Mouse (Mus musculus): Measurements from ENCODE around the gene Klk6. TPM values are rescaled to one million over a fixed set of nuclear protein-coding genes. Genes with fewer than 3 reads are reported as not detected.

Klk6 gene
- polyA plus RNA-seq, 1 experiment from 2014 or later, result not detected

DNA sequence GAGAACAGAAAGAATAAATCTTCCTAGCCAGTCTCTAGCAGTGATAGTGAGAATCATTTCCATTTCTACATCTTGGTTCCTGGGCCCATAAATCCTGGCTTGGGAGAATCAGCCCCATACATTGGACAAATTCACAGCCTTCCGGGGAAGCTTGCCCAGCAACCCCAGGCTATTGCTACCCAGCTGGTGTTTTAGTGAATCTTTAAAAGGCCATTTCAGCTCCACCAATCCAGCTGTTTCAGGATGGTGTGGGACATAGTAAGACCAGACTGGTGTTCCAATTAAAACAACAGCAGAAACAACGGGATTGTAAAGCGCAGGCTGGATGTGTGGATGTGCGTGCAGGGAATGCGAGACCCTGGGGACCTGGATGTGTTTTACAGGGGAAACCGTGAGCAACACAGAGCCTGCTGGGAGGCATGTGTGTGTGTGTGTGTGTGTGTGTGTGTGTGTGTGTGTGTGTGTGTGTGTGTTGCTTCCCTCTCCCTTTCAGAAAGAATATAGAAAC is 50.6 kb downstream of the Klk6 start:
- no peak for DNase-seq
- Histone ChIP-seq H3K4me3 (ENCODE audit: low read depth, low read length) (no peak overlapping the region), H3K9me3 (ENCODE audit: low read depth, low read length) (no peaks in the 10 kb centered on the region), H3K4me1 (ENCODE audit: insufficient read depth) (no peaks in the 10 kb centered on the region), H3K9ac (no peak overlapping the region), H3K27ac (ENCODE audit: low read depth) (no peak overlapping the region), H3K36me3 (ENCODE audit: insufficient read depth) (no peaks in the 10 kb centered on the region), H3K4me2 (no peak overlapping the region), H3K27me3 (ENCODE audit: insufficient read depth, low read length) (no peaks in the 10 kb centered on the region)
- WGBS, result 74% methylated on average over 6 of the region's 6 CpGs
- no peak for ATAC-seq (ENCODE audit: insufficient read depth)
- TF ChIP-seq CTCF (IDR thresholded peaks at IDR 0.05; ENCODE audit: low read depth), result no peak

DNA sequence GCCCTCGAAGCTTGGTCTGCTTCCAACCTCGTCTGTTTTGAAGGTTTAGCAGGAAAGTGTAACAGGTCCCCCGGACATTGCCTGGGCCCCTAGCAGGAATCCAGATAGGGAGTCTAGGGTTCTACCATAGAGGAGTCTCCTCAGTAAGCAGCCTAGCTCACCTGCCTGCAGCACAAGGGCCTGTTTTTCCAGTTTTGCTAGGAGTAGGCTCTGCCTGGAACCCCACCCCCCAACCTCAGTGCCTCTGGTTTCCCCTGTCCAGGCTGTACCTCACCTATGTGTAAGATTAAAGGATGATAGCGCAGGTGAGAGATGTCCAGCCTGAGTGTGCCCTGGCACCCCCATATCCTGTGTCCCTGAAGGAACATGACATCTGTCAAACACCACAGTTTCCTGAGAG is 52.1 kb downstream of the Klk6 start:
- DNase-seq (peak; percentile 39), ATAC-seq (ENCODE audit: insufficient read depth) (peak; percentile 75; the same call in 1 of the 2 replicates)
- Histone ChIP-seq H3K4me2 (no peak overlapping the region), H3K4me3 (ENCODE audit: low read depth, low read length) (no peak overlapping the region), H3K27me3 (ENCODE audit: insufficient read depth, low read length) (no peaks in the 10 kb centered on the region), H3K36me3 (ENCODE audit: insufficient read depth) (no peaks in the 10 kb centered on the region), H3K27ac (ENCODE audit: low read depth) (no peak overlapping the region), H3K9me3 (ENCODE audit: low read depth, low read length) (no peaks in the 10 kb centered on the region), H3K9ac (no peak overlapping the region), H3K4me1 (ENCODE audit: insufficient read depth) (no peaks in the 10 kb centered on the region)
- TF ChIP-seq CTCF (IDR thresholded peaks at IDR 0.05; ENCODE audit: low read depth), result no peak
- 66% methylated on average over 4 of the region's 4 CpGs for WGBS

- DNase-seq, result no peak
- no peaks in the 10 kb centered on the region for H3K4me1 ChIP-seq (ENCODE audit: insufficient read depth)
- H3K4me2 ChIP-seq, result no peak overlapping the region
- H3K9ac ChIP-seq, result no peak overlapping the region
- H3K27me3 ChIP-seq (ENCODE audit: insufficient read depth, low read length), result no peaks in the 10 kb centered on the region
- WGBS, result 39% methylated on average over 1 of the region's 1 CpGs
- no peaks in the 10 kb centered on the region for H3K36me3 ChIP-seq (ENCODE audit: insufficient read depth)
- no peak overlapping the region for H3K4me3 ChIP-seq (ENCODE audit: low read depth, low read length)
- ATAC-seq (ENCODE audit: insufficient read depth), result no peak
- H3K9me3 ChIP-seq (ENCODE audit: low read depth, low read length), result no peaks in the 10 kb centered on the region
- H3K27ac ChIP-seq (ENCODE audit: low read depth), result no peak overlapping the region
- TF ChIP-seq CTCF (IDR thresholded peaks at IDR 0.05; ENCODE audit: low read depth), result no peak
Observed at GRCm38 (mm10) chr7:43878281-43878680, 54.0 kb downstream of the Klk6 start.

GRCm38 (mm10) chr7:43880912-43881311 is 56.6 kb downstream of the Klk6 start, which contains the start of gene Klk4:
Klk4 (plus strand) TSS chr7:43881160.
- no peaks in the 10 kb centered on the region for H3K4me1 ChIP-seq (ENCODE audit: insufficient read depth)
- no peak within 1 kb of the TSS for H3K27ac ChIP-seq (ENCODE audit: low read depth)
- H3K9me3 ChIP-seq (ENCODE audit: low read depth, low read length), result no peaks in the 10 kb centered on the region
- ATAC-seq (ENCODE audit: insufficient read depth) (no peak), DNase-seq (no peak)
- TF ChIP-seq CTCF (IDR thresholded peaks at IDR 0.05; ENCODE audit: low read depth), result no peak
- no peaks in the 10 kb centered on the region for H3K27me3 ChIP-seq (ENCODE audit: insufficient read depth, low read length)
- no peak within 1 kb of the TSS for H3K4me2 ChIP-seq
- no peak within 1 kb of the TSS for H3K4me3 ChIP-seq (ENCODE audit: low read depth, low read length)
- WGBS, result 8% methylated on average over 3 of the region's 3 CpGs
- H3K36me3 ChIP-seq (ENCODE audit: insufficient read depth), result no peaks in the 10 kb centered on the region
- H3K9ac ChIP-seq, result no peak within 1 kb of the TSS

Other genes with a start within 250 kb of the Klk6 start
- 14.6 and 15.1 TPM in 2 replicates for gene Zfp719, start 244.9 kb upstream of the Klk6 start, polyA plus RNA-seq (2014; fragmentation: Nextera tagmentation; extraction: Ambion mirVana)
- 0.23 and 0.33 TPM in 2 replicates for gene Zfp819, start 217.3 kb upstream of the Klk6 start, polyA plus RNA-seq (2014; fragmentation: Nextera tagmentation; extraction: Ambion mirVana)
- gene Ceacam18, start 189.8 kb upstream of the Klk6 start, polyA plus RNA-seq (2014; fragmentation: Nextera tagmentation; extraction: Ambion mirVana), result not detected in 2 replicates
- 0.62 and 1.1 TPM in 2 replicates for gene Siglece, start 164.3 kb upstream of the Klk6 start, polyA plus RNA-seq (2014; fragmentation: Nextera tagmentation; extraction: Ambion mirVana)
- 10.8 TPM in 2 replicates for gene Ctu1, start 152.5 kb upstream of the Klk6 start, polyA plus RNA-seq (2014; fragmentation: Nextera tagmentation; extraction: Ambion mirVana)
- gene Klk14, start 134.1 kb upstream of the Klk6 start, polyA plus RNA-seq (2014; fragmentation: Nextera tagmentation; extraction: Ambion mirVana), result not detected in 2 replicates
- 1.3 and 1.7 TPM in 2 replicates for gene Klk13, start 111.9 kb upstream of the Klk6 start, polyA plus RNA-seq (2014; fragmentation: Nextera tagmentation; extraction: Ambion mirVana)
- not detected in 2 replicates for gene Klk12, start 55.6 kb upstream of the Klk6 start, polyA plus RNA-seq (2014; fragmentation: Nextera tagmentation; extraction: Ambion mirVana)
- not detected in 2 replicates for gene Klk11, start 49.9 kb upstream of the Klk6 start, polyA plus RNA-seq (2014; fragmentation: Nextera tagmentation; extraction: Ambion mirVana)
- 0.70 and 0.81 TPM in 2 replicates for gene Klk10, start 43.5 kb upstream of the Klk6 start, polyA plus RNA-seq (2014; fragmentation: Nextera tagmentation; extraction: Ambion mirVana)
- gene Klk9, start 32.6 kb upstream of the Klk6 start, polyA plus RNA-seq (2014; fragmentation: Nextera tagmentation; extraction: Ambion mirVana), result 0.20 TPM in 1 of 2 replicates, not detected in the other
- gene Klk8, start 26.9 kb upstream of the Klk6 start, polyA plus RNA-seq (2014; fragmentation: Nextera tagmentation; extraction: Ambion mirVana), result 21.0 and 26.2 TPM in 2 replicates
- gene Klk7, start 13.2 kb upstream of the Klk6 start, polyA plus RNA-seq (2014; fragmentation: Nextera tagmentation; extraction: Ambion mirVana), result 0.09 TPM in 1 of 2 replicates, not detected in the other
- not detected in 2 replicates for gene Klk5, start 17.5 kb downstream of the Klk6 start, polyA plus RNA-seq (2014; fragmentation: Nextera tagmentation; extraction: Ambion mirVana)
- not detected in 2 replicates for gene Klk4, start 56.7 kb downstream of the Klk6 start, polyA plus RNA-seq (2014; fragmentation: Nextera tagmentation; extraction: Ambion mirVana)
- gene Klk15, start 109.2 kb downstream of the Klk6 start, polyA plus RNA-seq (2014; fragmentation: Nextera tagmentation; extraction: Ambion mirVana), result not detected in 2 replicates
- not detected in 2 replicates for gene Klk1b8, start 126.2 kb downstream of the Klk6 start, polyA plus RNA-seq (2014; fragmentation: Nextera tagmentation; extraction: Ambion mirVana)
- not detected in 2 replicates for gene Klk1b1, start 142.3 kb downstream of the Klk6 start, polyA plus RNA-seq (2014; fragmentation: Nextera tagmentation; extraction: Ambion mirVana)
- not detected in 2 replicates for gene Klk1b9, start 151.6 kb downstream of the Klk6 start, polyA plus RNA-seq (2014; fragmentation: Nextera tagmentation; extraction: Ambion mirVana)
- not detected in 2 replicates for gene Klk1b11, start 171.4 kb downstream of the Klk6 start, polyA plus RNA-seq (2014; fragmentation: Nextera tagmentation; extraction: Ambion mirVana)
- not detected in 2 replicates for gene Klk1b26, start 187.7 kb downstream of the Klk6 start, polyA plus RNA-seq (2014; fragmentation: Nextera tagmentation; extraction: Ambion mirVana)
- not detected in 2 replicates for gene Klk1b27, start 227.8 kb downstream of the Klk6 start, polyA plus RNA-seq (2014; fragmentation: Nextera tagmentation; extraction: Ambion mirVana)

All from lung, embryonic 14.5 days (tissue).